Mouse (Mus musculus) MEL (cell line): ENCODE measurements around the gene Gm17018. TPM values are rescaled to one million over a fixed set of nuclear protein-coding genes. Genes with fewer than 3 reads are reported as not detected.

Experiments used
- DNase-seq: peaks from one replicate; pipeline ENCODE4 v3.0.0; 2011; ENCODE audit warnings: low read depth, low spot score
- H3K27ac ChIP-seq: 2 replicates; pipeline ENCODE4 v1.5.1; 2012; ENCODE audit warnings: low read depth, mild to moderate bottlenecking, control low read depth, low read length, moderate library complexity; ENCODE audit not compliant: control insufficient read depth
- H3K27me3 ChIP-seq, 2 experiments: fragments of 150-350 bp in 1 of 2; sonication (generic) in 1 of 2; 2 replicates each; pipeline ENCODE4 v1.6.1; 2012; ENCODE audit warnings: low read length in 2 of 2, mild to moderate bottlenecking in 2 of 2, improper control_type of control experiment in 1 of 2, moderate library complexity in 1 of 2; ENCODE audit not compliant: insufficient read depth in 2 of 2, control insufficient read depth in 1 of 2
- H3K36me3 ChIP-seq, 2 experiments: 2 replicates each; pipeline ENCODE4 v1.6.1; 2012 to 2014; ENCODE audit warnings: low read length in 2 of 2, improper control_type of control experiment in 1 of 2, inconsistent platforms in 1 of 2, mild to moderate bottlenecking in 1 of 2; ENCODE audit not compliant: insufficient read depth in 2 of 2, control insufficient read depth in 1 of 2
- H3K4me1 ChIP-seq, 2 experiments: fragments of 150-350 bp in 1 of 2; sonication (generic) in 1 of 2; 2 replicates each; pipeline ENCODE4 v1.6.1; 2012; ENCODE audit warnings: low read length in 2 of 2, improper control_type of control experiment in 1 of 2, mild to moderate bottlenecking in 1 of 2; ENCODE audit not compliant: insufficient read depth in 2 of 2, control insufficient read depth in 1 of 2
- H3K4me3 ChIP-seq, 2 experiments: fragments of 150-350 bp in 1 of 2; sonication (generic) in 1 of 2; 2 replicates each; pipeline ENCODE4 v1.5.1; 2012; ENCODE audit warnings: low read depth in 2 of 2, low read length in 2 of 2, mild to moderate bottlenecking in 2 of 2, moderate library complexity in 2 of 2, control low read depth in 1 of 2, improper control_type of control experiment in 1 of 2; ENCODE audit not compliant: control insufficient read depth in 1 of 2, insufficient read depth in 1 of 2
- H3K79me2 ChIP-seq: 2 replicates; pipeline ENCODE4 v1.6.1; 2012; ENCODE audit warnings: mild to moderate bottlenecking, low read length, moderate library complexity; ENCODE audit not compliant: control insufficient read depth, poor library complexity, insufficient read depth
- H3K9ac ChIP-seq: 2 replicates; pipeline ENCODE4 v1.6.1; 2012; ENCODE audit warnings: low read depth, mild to moderate bottlenecking, control low read depth, low read length, moderate library complexity; ENCODE audit not compliant: control insufficient read depth, poor library complexity, severe bottlenecking
- H3K9me3 ChIP-seq: fragments of 150-350 bp; sonication (generic); replicated peaks from 2 replicates; pipeline ENCODE4 v1.6.1; 2012; ENCODE audit warnings: mild to moderate bottlenecking, low read length, improper control_type of control experiment, moderate library complexity; ENCODE audit not compliant: insufficient read depth
- CHD1 ChIP-seq: IDR thresholded peaks from 2 replicates; pipeline ENCODE4 v1.6.1; 2012; ENCODE audit warnings: low read depth, mild to moderate bottlenecking, inconsistent platforms, low read length, improper control_type of control experiment
- CHD2 ChIP-seq: IDR thresholded peaks from 2 replicates; pipeline ENCODE4 v1.6.1; 2011; ENCODE audit warnings: low read length, improper control_type of control experiment
- CTCF ChIP-seq, 3 experiments: IDR thresholded peaks in 2 of 3; conservative IDR thresholded peaks in 1 of 3; 2 replicates each; pipeline ENCODE4 v1.5.1; 2011 to 2012; ENCODE audit warnings: low read length in 3 of 3, low read depth in 2 of 3, mild to moderate bottlenecking in 2 of 3, improper control_type of control experiment in 1 of 3, inconsistent platforms in 1 of 3, mixed read lengths in 1 of 3, moderate library complexity in 1 of 3; ENCODE audit not compliant: control insufficient read depth in 1 of 3, insufficient read depth in 1 of 3, poor library complexity in 1 of 3, severe bottlenecking in 1 of 3
- ELF1 ChIP-seq: IDR thresholded peaks from 2 replicates; pipeline ENCODE4 v1.6.1; 2014; ENCODE audit warnings: low read depth, mild to moderate bottlenecking, inconsistent platforms, low read length, improper control_type of control experiment, moderate library complexity
- EP300 ChIP-seq, 2 experiments: IDR thresholded peaks; 2 replicates each; pipeline ENCODE4 v1.6.1; 2011; ENCODE audit warnings: improper control_type of control experiment in 2 of 2, low read length in 2 of 2, low read depth in 1 of 2, mild to moderate bottlenecking in 1 of 2
- ETS1 ChIP-seq: IDR thresholded peaks from 2 replicates; pipeline ENCODE4 v1.6.1; 2012; ENCODE audit warnings: low read depth, mild to moderate bottlenecking, inconsistent platforms, low read length, improper control_type of control experiment, moderate library complexity
- GABPA ChIP-seq: IDR thresholded peaks from 2 replicates; pipeline ENCODE4 v1.6.1; 2012; ENCODE audit warnings: low read depth, mild to moderate bottlenecking, inconsistent platforms, low read length, improper control_type of control experiment, moderate library complexity
- GATA1 ChIP-seq: IDR thresholded peaks from 2 replicates; pipeline ENCODE4 v1.6.1; 2011; ENCODE audit warnings: low read depth, low read length, improper control_type of control experiment
- MAFK ChIP-seq: IDR thresholded peaks from 2 replicates; pipeline ENCODE4 v1.6.1; 2011; ENCODE audit warnings: low read depth, mild to moderate bottlenecking, low read length, improper control_type of control experiment, borderline replicate concordance
- MAX ChIP-seq: IDR thresholded peaks from 2 replicates; pipeline ENCODE4 v1.6.1; 2011; ENCODE audit warnings: low read length, improper control_type of control experiment
- MEF2A ChIP-seq: IDR thresholded peaks from 2 replicates; pipeline ENCODE4 v1.6.1; 2014; ENCODE audit warnings: low read depth, mild to moderate bottlenecking, inconsistent platforms, low read length, improper control_type of control experiment; ENCODE audit not compliant: poor library complexity, insufficient replicate concordance, severe bottlenecking; ENCODE audit errors: extremely low read depth
- MXI1 ChIP-seq: IDR thresholded peaks from 2 replicates; pipeline ENCODE4 v1.6.1; 2011; ENCODE audit warnings: mild to moderate bottlenecking, low read depth, low read length, improper control_type of control experiment
- MYC ChIP-seq: IDR thresholded peaks from 2 replicates; pipeline ENCODE4 v1.6.1; 2011; ENCODE audit warnings: low read depth, mild to moderate bottlenecking, low read length, improper control_type of control experiment, moderate library complexity
- NELFE ChIP-seq: IDR thresholded peaks from 2 replicates; pipeline ENCODE4 v1.6.1; 2011; ENCODE audit warnings: low read depth, low read length, improper control_type of control experiment
- NRF1 ChIP-seq: IDR thresholded peaks from 2 replicates; pipeline ENCODE4 v1.6.1; 2014; ENCODE audit warnings: low read depth, mild to moderate bottlenecking, inconsistent platforms, low read length, improper control_type of control experiment, moderate library complexity; ENCODE audit not compliant: poor library complexity, insufficient read depth, severe bottlenecking
- POLR2AphosphoS2 ChIP-seq: IDR thresholded peaks from 2 replicates; pipeline ENCODE4 v1.6.1; 2011; ENCODE audit warnings: low read length, improper control_type of control experiment
- RAD21 ChIP-seq: IDR thresholded peaks from 2 replicates; pipeline ENCODE4 v1.6.1; 2011; ENCODE audit warnings: mild to moderate bottlenecking, low read depth, low read length, improper control_type of control experiment
- RCOR1 ChIP-seq: IDR thresholded peaks from 2 replicates; pipeline ENCODE4 v1.6.1; 2012; ENCODE audit warnings: low read depth, mild to moderate bottlenecking, inconsistent platforms, low read length, improper control_type of control experiment
- SIN3A ChIP-seq: IDR thresholded peaks from 2 replicates; pipeline ENCODE4 v1.6.1; 2012; ENCODE audit warnings: low read length, improper control_type of control experiment, inconsistent platforms
- SMC3 ChIP-seq: IDR thresholded peaks from 2 replicates; pipeline ENCODE4 v1.6.1; 2011; ENCODE audit warnings: low read depth, low read length, improper control_type of control experiment
- TAL1 ChIP-seq: IDR thresholded peaks from 2 replicates; pipeline ENCODE4 v1.6.1; 2012; ENCODE audit warnings: mild to moderate bottlenecking, inconsistent platforms, low read length, moderate library complexity, mixed read lengths
- TBP ChIP-seq: IDR thresholded peaks from 2 replicates; pipeline ENCODE4 v1.8.0; 2011; ENCODE audit warnings: low read depth, low read length, improper control_type of control experiment
- TCF12 ChIP-seq: IDR thresholded peaks from 2 replicates; pipeline ENCODE4 v1.6.1; 2014; ENCODE audit warnings: low read depth, mild to moderate bottlenecking, inconsistent platforms, low read length, improper control_type of control experiment, moderate library complexity
- UBTF ChIP-seq: IDR thresholded peaks from 2 replicates; pipeline ENCODE4 v1.6.1; 2012; ENCODE audit warnings: low read depth, mild to moderate bottlenecking, inconsistent platforms, low read length, improper control_type of control experiment, moderate library complexity, borderline replicate concordance; ENCODE audit not compliant: insufficient read depth
- USF2 ChIP-seq, 2 experiments: IDR thresholded peaks; 2 replicates each; pipeline ENCODE4 v1.6.1; 2011 to 2012; ENCODE audit warnings: improper control_type of control experiment in 2 of 2, low read length in 2 of 2, borderline replicate concordance in 1 of 2, inconsistent platforms in 1 of 2, low read depth in 1 of 2, mild to moderate bottlenecking in 1 of 2; ENCODE audit not compliant: insufficient read depth in 1 of 2
- ZKSCAN1 ChIP-seq: IDR thresholded peaks from 2 replicates; pipeline ENCODE4 v1.6.1; 2012; ENCODE audit warnings: low read depth, mild to moderate bottlenecking, inconsistent platforms, low read length, improper control_type of control experiment, moderate library complexity
- ZMIZ1 ChIP-seq: IDR thresholded peaks from 2 replicates; pipeline ENCODE4 v1.6.1; 2012; ENCODE audit warnings: low read depth, mild to moderate bottlenecking, inconsistent platforms, low read length, improper control_type of control experiment, moderate library complexity
- polyA plus RNA-seq, 2 experiments: library from polyadenylated mRNA; stranded (reverse) in 1 of 2; unstranded in 1 of 2; fragments of >175 nt in 1 of 2; fragments of >200 nt in 1 of 2; gene quantifications; 2 replicates each; pipeline versions ENCODE4 v1.2.1 to v1.2.4; 2012; ENCODE audit warnings: low replicate concordance in 2 of 2, low read depth in 1 of 2; ENCODE audit not compliant: insufficient read length in 2 of 2, insufficient read depth in 1 of 2, missing spikeins in 1 of 2
- total RNA-seq: library from RNA; depleted of rRNA; stranded (reverse); fragments of 300-350 nt; gene quantifications from 2 replicates; pipeline ENCODE4 v1.2.3, GENCODE M21; 2012

The Gm17018 gene
- total and polyA plus RNA-seq, 3 experiments: 34.9 to 62.6 TPM; not detected in 1

- Histone ChIP-seq H3K27me3 (no peaks in the 10 kb centered on the region), H3K9ac (peak overlapping the region; percentile 13; the same call in 1 of the 2 replicates), H3K27ac (peak overlapping the region; percentile 14; the same call in 1 of the 2 replicates)
- TF ChIP-seq GABPA (no peak), MAX (peak; percentile 16; the same call in 1 of the 2 replicates), EP300 (IDR thresholded peaks at IDR 0.05; ENCODE audit: low read depth in 1 of 2, low read length in 2 of 2) (peak in 1 of 2 experiments; percentile 68; a peak in 2 of 4 replicates), GATA1 (no peak), MXI1 (peak; percentile 54), ETS1 (peak; percentile 41; the same call in 1 of the 2 replicates), SMC3 (peak; percentile 35), RAD21 (no peak), SIN3A (peak; percentile 59), ELF1 (peak; percentile 63), MEF2A (peak; percentile 84; the same call in 1 of the 2 replicates), RCOR1 (peak; percentile 54), TBP (peak; percentile 85)
- TF ChIP-seq, all 39 proteins: peak for 10
- H3K79me2 ChIP-seq: no peaks in the 10 kb centered on the region
- no peak overlapping the region for H3K4me3 ChIP-seq
- H3K9me3 ChIP-seq: no peaks in the 10 kb centered on the region
- peaks cover 7 to 12% of the 10 kb centered on the region in 2 experiments for H3K4me1 ChIP-seq
- H3K36me3 ChIP-seq: peaks cover 0 to 13% of the 10 kb centered on the region in 2 experiments; a peak in 2 of 4 replicates
- peak; percentile 92 for DNase-seq
Observed at GRCm38 (mm10) chr19:45591704-45592103, 31.3 kb downstream of the Gm17018 start.

GRCm38 (mm10) chr19:45592916-45593315 lies 32.5 kb downstream of the Gm17018 start:
- peaks cover 0 to 13% of the 10 kb centered on the region in 2 experiments; a peak in 2 of 4 replicates for H3K36me3 ChIP-seq
- TF ChIP-seq CHD1: no peak
- no peak for TF ChIP-seq UBTF
- no peak for TF ChIP-seq GATA1
- no peak for TF ChIP-seq USF2 (IDR thresholded peaks at IDR 0.05; ENCODE audit: borderline replicate concordance in 1 of 2, insufficient read depth in 1 of 2, low read depth in 1 of 2, low read length in 2 of 2)
- no peak for TF ChIP-seq GABPA
- no peak for TF ChIP-seq TBP
- no peak for TF ChIP-seq CTCF (IDR thresholded peaks at IDR 0.05 in 2 of 3, conservative IDR thresholded peaks at IDR 0.05 in 1 of 3; ENCODE audit: control insufficient read depth in 1 of 3, insufficient read depth in 1 of 3, low read depth in 2 of 3, low read length in 3 of 3, poor library complexity in 1 of 3, severe bottlenecking in 1 of 3)
- no peak for TF ChIP-seq POLR2AphosphoS2
- no peak for TF ChIP-seq MAX
- no peak for TF ChIP-seq CHD2
- TF ChIP-seq TAL1: no peak
- TF ChIP-seq NRF1: no peak
- TF ChIP-seq ZKSCAN1: no peak
- TF ChIP-seq MEF2A: no peak
- no peak for TF ChIP-seq ZMIZ1
- no peak for TF ChIP-seq NELFE
- no peak for TF ChIP-seq SIN3A
- TF ChIP-seq MAFK: no peak
- no peak for TF ChIP-seq MYC
- no peak for TF ChIP-seq TCF12
- H3K9me3 ChIP-seq: no peaks in the 10 kb centered on the region
- no peak for DNase-seq
- no peaks in the 10 kb centered on the region for H3K27me3 ChIP-seq
- H3K27ac ChIP-seq: no peak overlapping the region
- peaks cover 7 to 12% of the 10 kb centered on the region in 2 experiments for H3K4me1 ChIP-seq
- H3K4me3 ChIP-seq: no peak overlapping the region
- no peak overlapping the region for H3K9ac ChIP-seq
- H3K79me2 ChIP-seq: no peaks in the 10 kb centered on the region
